Mouse (Mus musculus) embryonic facial prominence, embryonic 13.5 days (tissue): ENCODE results near the gene Gpr153. TPM values are rescaled to one million over a fixed set of nuclear protein-coding genes. Genes with fewer than 3 reads are reported as not detected.

Experiments used
- ATAC-seq: fragments of 200-750 bp; cut with Nextera tagmentation; 2 replicates; pipeline ENCODE4 v1.8.0; 2017; ENCODE audit warnings: low read depth; ENCODE audit not compliant: insufficient number of reproducible peaks, insufficient read depth, low FRiP score, low TSS enrichment
- H3K27ac ChIP-seq: fragments of 300-500 bp; sonication (generic); 2 replicates; pipeline ENCODE4 v1.5.1; 2015; ENCODE audit warnings: moderate library complexity, mild to moderate bottlenecking, inconsistent platforms
- H3K27me3 ChIP-seq: fragments of 300-500 bp; sonication (generic); 2 replicates; pipeline ENCODE4 v1.6.1; 2015; ENCODE audit warnings: mild to moderate bottlenecking, inconsistent platforms
- H3K36me3 ChIP-seq: fragments of 300-500 bp; sonication (generic); 2 replicates; pipeline ENCODE4 v1.6.1; 2015; ENCODE audit warnings: mild to moderate bottlenecking, inconsistent platforms
- H3K4me1 ChIP-seq: fragments of 300-500 bp; sonication (generic); 2 replicates; pipeline ENCODE4 v1.6.1; 2015; ENCODE audit warnings: inconsistent platforms
- H3K4me2 ChIP-seq: fragments of 300-500 bp; sonication (generic); 2 replicates; pipeline ENCODE4 v1.6.1; 2015; ENCODE audit warnings: moderate library complexity, mild to moderate bottlenecking, inconsistent platforms
- H3K4me3 ChIP-seq: fragments of 300-500 bp; sonication (generic); 2 replicates; pipeline ENCODE4 v1.5.1; 2015; ENCODE audit warnings: mild to moderate bottlenecking, inconsistent platforms
- H3K9ac ChIP-seq: fragments of 300-500 bp; sonication (generic); 2 replicates; pipeline ENCODE4 v1.6.1; 2015; ENCODE audit warnings: mild to moderate bottlenecking, inconsistent platforms
- H3K9me3 ChIP-seq: fragments of 300-500 bp; sonication (generic); 2 replicates; pipeline ENCODE4 v1.6.1; 2016; ENCODE audit warnings: inconsistent platforms
- WGBS: fragments of 180-500 bp; shearing (Covaris S2); methylation state at CpG from one replicate; pipeline ENCODE4 v1.1.7; 2015; ENCODE audit warnings: mixed read lengths; 5-methylcytosine and 5-hydroxymethylcytosine counted together
- polyA plus RNA-seq: library from polyadenylated mRNA; unstranded; fragments of >200 nt; fragmentation: Nextera tagmentation; extraction: Ambion mirVana; gene quantifications from 2 replicates; pipeline ENCODE4 v1.2.1, GENCODE M21; 2015

Gene Gpr153
- polyA plus RNA-seq, 1 experiment from 2014 or later = 11.1 TPM

DNA sequence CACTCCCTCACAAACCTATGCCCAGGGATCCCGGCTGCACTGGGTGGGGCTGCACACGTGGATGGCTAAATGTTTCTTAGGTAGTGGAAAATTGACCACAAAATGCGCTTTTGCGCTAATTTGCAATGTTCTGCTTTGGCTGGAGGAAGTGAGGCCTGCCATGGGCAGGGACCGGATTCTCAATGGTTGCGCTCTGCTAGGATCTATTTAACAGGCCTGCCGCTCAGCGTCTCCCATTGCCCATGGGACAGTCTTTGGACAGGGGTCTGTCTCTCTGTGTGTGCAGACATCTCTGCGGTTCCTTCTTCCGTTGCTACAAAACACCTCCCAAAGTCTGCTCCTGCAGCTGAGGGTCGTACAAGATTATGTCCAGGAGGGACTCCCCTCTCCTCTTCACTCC lies 17.0 kb downstream of the Gpr153 start:
- H3K27ac ChIP-seq = no peak overlapping the region
- no peak for ATAC-seq
- 0 out of 2 replicates have a peak overlapping the region, but pooled peaks have one; percentile 62 for H3K9ac ChIP-seq
- H3K36me3 ChIP-seq = no peaks in the 10 kb centered on the region
- peak overlapping the region; percentile 38 for H3K4me3 ChIP-seq
- peaks cover 94% of the 10 kb centered on the region for H3K27me3 ChIP-seq
- peak overlapping the region; percentile 65 for H3K4me2 ChIP-seq
- peaks cover 27% of the 10 kb centered on the region for H3K4me1 ChIP-seq
- H3K9me3 ChIP-seq = 0 out of 2 replicates have a peak, but pooled peaks cover 3% of the 10 kb centered on the region
- WGBS = 9% methylated on average over 11 of the region's 11 CpGs

DNA sequence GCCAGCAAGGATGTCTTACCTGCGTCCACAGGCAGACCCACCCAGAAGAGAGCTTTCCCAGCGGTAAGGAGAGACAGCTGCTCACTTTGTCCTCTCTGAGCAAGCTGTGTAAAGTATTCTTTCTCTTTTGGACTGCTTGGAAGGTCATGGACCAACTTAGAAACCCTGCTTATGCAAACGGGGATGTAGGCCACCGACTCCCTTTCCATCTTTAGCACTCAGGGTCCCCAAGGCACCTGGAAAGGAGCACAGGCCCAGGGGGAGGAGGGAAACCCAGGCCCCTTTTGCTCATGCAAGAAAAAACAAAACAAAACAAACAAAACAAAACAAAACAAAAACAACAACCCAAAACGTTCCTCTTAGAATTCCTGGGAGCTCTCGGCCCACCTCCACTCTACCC lies 17.5 kb downstream of the Gpr153 start, which contains the start of gene Hes3:
Gene Hes3, minus strand, starts transcription at position 101 of the 400 bp plus-strand sequence.
- peaks cover 89% of the 10 kb centered on the region for H3K27me3 ChIP-seq
- H3K4me3 ChIP-seq = peak within 1 kb of the TSS; percentile 38
- 0 out of 2 replicates have a peak, but pooled peaks cover 3% of the 10 kb centered on the region for H3K9me3 ChIP-seq
- H3K27ac ChIP-seq = no peak within 1 kb of the TSS
- WGBS = 20% methylated on average over 6 of the region's 6 CpGs
- peaks cover 24% of the 10 kb centered on the region for H3K4me1 ChIP-seq
- no peak for ATAC-seq
- peak within 1 kb of the TSS; percentile 65 for H3K4me2 ChIP-seq
- no peaks in the 10 kb centered on the region for H3K36me3 ChIP-seq
- H3K9ac ChIP-seq = peak within 1 kb of the TSS; percentile 62; the same call in 1 of the 2 replicates

DNA sequence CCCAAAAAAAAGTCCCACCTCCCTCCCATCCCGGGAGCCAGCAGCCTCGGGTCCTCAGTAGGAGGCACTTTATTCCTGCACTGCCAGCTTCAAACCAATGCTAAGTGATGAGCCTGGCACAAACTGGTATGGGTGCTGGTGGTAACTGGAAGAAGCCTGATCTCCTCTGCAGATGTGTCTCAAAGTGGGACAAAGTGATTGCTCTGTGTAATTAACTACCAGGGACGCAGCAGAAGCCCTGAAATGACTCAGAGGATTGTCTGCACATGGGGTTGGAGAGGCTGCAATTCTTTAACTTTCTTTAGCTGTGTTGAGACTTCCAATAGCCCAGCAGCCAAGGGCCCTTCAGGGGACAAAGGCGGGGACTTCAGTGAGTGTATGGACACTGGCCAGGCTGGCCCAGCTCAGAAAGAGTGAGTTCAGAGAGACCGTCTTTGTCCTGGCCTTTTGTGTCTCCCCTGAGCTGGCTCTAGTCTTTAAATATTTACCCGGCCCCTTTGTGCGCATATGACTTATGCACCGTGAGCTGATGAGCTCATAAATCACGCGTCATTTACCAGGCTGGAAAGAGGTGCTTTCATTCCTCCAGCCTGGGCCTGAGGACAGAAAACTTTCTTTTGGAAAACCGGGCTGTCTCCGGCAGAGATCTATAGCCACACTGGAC lies 18.2 kb downstream of the Gpr153 start:
- H3K4me3 ChIP-seq = no peak overlapping the region
- H3K4me1 ChIP-seq = peaks cover 21% of the 10 kb centered on the region
- 0 out of 2 replicates have a peak, but pooled peaks cover 3% of the 10 kb centered on the region for H3K9me3 ChIP-seq
- H3K36me3 ChIP-seq = no peaks in the 10 kb centered on the region
- H3K4me2 ChIP-seq = no peak overlapping the region
- no peak for ATAC-seq
- H3K9ac ChIP-seq = no peak overlapping the region
- H3K27ac ChIP-seq = no peak overlapping the region
- peaks cover 82% of the 10 kb centered on the region for H3K27me3 ChIP-seq
- WGBS = 18% methylated on average over 12 of the region's 12 CpGs

DNA sequence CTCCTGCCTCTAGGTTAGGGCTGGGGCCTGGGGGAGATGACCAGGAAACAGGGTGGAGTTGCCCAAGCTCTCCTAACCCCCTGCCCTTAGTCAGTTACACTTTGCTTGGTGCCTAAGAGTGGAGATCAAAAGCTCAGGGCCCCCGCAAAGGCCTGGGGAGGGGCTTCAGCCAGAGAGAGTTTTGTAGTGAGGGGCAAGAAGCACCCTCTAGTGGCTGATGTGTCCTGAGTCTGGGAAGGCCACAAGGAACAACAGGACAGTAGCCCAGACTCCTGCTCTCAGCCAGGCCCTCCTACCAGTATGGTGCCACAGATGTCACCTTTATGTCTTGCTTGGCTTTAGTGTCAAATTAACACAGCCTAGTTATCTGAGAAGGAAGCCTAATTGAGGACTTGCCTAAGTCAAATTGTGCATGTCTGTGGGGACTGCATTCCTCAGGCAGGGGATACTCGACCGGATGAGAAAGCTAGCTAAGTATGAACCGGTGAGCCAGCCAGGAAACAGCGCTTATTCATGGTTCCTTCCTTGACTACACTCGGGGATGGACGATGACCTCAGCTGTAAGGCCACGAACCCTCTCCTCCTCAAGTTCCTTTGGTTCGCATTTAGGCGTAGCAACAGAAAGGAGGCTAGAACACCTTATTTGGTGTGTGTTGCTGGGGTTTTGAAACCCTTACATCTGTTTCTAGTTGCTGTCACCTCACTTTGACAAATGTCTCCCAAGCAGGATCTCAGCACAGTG lies 20.3 kb downstream of the Gpr153 start:
- H3K9me3 ChIP-seq = no peaks in the 10 kb centered on the region
- ATAC-seq = no peak
- H3K4me2 ChIP-seq = no peak overlapping the region
- peaks cover 64% of the 10 kb centered on the region for H3K27me3 ChIP-seq
- 42% methylated on average over 10 of the region's 10 CpGs for WGBS
- H3K27ac ChIP-seq = no peak overlapping the region
- H3K36me3 ChIP-seq = 0 out of 2 replicates have a peak, but pooled peaks cover under 1% of the 10 kb centered on the region
- H3K4me3 ChIP-seq = no peak overlapping the region
- no peak overlapping the region for H3K9ac ChIP-seq
- peaks cover 34% of the 10 kb centered on the region for H3K4me1 ChIP-seq

DNA sequence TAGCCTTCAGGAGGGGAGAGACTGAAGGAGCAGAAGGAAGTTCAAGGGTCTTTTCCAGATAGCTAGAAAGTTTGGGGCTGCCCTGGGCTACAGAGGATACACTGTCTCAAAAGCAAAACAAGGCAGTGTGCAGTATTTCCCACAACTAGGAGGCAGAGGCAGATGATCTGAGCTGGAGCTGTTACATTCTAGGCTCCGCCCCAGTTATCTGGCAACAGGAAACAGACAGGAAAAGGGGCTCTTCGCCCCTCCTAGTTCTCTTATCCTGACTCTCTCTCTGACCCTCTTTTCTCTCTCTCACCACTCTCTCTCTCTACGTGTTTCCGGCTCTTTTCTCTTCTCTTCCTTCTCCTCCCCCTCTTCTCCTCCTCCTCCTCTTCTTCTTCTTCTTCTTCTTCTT lies 21.9 kb downstream of the Gpr153 start:
- H3K27ac ChIP-seq = 0 out of 2 replicates have a peak overlapping the region, but pooled peaks have one; percentile 22
- peaks cover 49% of the 10 kb centered on the region for H3K27me3 ChIP-seq
- H3K4me3 ChIP-seq = no peak overlapping the region
- 33% methylated on average over 4 of the region's 4 CpGs for WGBS
- ATAC-seq = no peak
- H3K9me3 ChIP-seq = no peaks in the 10 kb centered on the region
- no peak overlapping the region for H3K4me2 ChIP-seq
- peaks cover 21% of the 10 kb centered on the region for H3K4me1 ChIP-seq
- H3K9ac ChIP-seq = peak overlapping the region; percentile 21; the same call in 1 of the 2 replicates
- peaks cover 16% of the 10 kb centered on the region for H3K36me3 ChIP-seq

DNA sequence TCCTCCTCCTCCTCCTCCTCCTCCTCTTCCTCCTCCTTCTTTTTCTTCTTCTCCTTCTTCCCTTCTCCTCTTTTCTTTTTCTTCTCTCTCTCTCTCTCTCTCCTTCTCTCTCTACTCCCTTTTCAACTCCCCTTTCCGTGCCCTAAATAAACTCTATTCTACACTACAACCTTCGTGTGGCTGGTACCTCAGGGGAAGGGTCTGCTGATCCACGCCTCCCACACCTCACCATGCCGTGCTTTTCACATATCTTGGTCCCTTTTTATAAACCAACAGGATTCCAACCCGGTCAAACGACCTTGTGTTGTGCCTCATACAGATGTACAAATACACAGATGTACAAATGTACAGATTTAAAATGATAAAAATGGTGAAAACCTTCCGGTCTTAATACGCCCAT lies 22.3 kb downstream of the Gpr153 start:
- Histone ChIP-seq H3K36me3 (peaks cover 20% of the 10 kb centered on the region), H3K4me1 (peaks cover 18% of the 10 kb centered on the region), H3K4me2 (peak overlapping the region; percentile 96), H3K9me3 (no peaks in the 10 kb centered on the region), H3K27ac (0 out of 2 replicates have a peak overlapping the region, but pooled peaks have one; percentile 28), H3K9ac (peak overlapping the region; percentile 73), H3K27me3 (peaks cover 44% of the 10 kb centered on the region), H3K4me3 (peak overlapping the region; percentile 66)
- WGBS = 19% methylated on average over 8 of the region's 8 CpGs
- ATAC-seq = no peak

DNA sequence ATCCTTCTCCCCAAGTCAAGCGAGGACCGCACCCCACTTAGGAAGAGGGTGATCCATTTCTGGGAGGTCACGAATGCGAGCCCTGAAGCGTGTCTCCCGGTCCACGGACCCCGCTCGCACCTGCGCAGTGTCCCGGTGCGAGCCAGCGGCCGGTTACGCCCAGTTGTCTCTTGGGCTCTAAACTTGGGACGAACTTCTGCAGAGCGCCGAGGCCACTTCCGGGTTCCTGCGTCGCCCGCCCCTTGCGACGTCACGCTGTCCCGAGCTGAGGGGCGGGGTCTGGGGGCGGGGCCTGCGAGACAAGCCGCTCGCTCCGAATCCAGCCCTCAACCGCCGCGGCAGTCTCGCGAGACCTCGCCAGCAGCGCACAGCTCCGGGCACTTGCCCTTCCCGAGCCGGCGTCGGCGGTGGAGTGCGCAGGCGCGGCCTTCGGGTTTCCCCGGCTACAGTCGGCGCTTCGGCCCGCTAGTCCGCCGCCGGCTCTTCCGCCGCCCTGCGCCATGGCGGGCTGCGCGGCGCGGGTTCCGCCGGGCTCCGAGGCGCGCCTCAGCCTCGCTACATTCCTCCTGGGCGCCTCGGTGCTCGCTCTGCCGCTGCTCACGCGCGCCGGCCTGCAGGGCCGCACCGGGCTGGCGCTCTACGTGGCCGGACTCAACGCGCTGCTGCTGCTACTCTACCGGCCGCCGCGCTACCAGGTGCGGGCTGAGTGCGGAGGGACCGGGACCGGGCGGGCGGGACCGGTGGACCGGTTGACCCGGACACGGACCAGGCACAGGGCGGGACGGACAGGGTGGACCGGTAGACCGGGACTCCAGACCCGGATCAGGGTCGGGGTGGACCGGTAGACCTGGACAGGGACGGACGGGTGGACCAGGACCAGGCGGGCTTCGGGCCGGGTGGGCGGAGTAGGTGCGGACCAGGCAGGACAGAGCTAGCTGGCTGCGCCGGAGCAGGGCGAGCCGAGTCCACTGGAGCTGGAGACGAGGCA lies 23.1 kb downstream of the Gpr153 start, which contains the start of gene Icmt:
Gene Icmt, plus strand, starts transcription at position 354 of the 988 bp plus-strand sequence.
- Histone ChIP-seq H3K4me1 (peaks cover 18% of the 10 kb centered on the region), H3K36me3 (peaks cover 28% of the 10 kb centered on the region)

DNA sequence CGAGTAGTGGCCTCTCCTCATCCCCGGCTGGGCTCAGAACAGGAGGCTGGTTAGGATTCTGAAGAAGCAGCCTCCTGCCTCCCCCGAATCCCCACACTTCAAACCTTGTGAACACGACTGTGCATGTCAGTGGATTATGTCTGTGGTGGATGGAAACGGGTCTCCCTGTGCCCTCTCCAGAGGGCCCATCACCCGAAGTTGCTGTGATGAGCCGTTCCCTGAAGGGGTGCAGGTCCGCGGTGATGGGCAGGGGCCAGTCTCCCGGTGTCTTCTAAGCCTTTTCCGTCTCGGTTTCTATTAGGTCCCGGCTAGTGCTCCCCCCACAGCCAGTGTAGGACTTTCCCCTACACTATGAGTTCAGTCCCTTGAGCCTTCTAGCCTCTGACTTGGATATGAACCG lies 24.8 kb downstream of the Gpr153 start:
- Histone ChIP-seq H3K27ac (no peak overlapping the region), H3K36me3 (peaks cover 45% of the 10 kb centered on the region), H3K9me3 (no peaks in the 10 kb centered on the region), H3K4me2 (peak overlapping the region; percentile 96; the same call in 1 of the 2 replicates), H3K9ac (peak overlapping the region; percentile 98), H3K27me3 (peaks cover 20% of the 10 kb centered on the region), H3K4me1 (peaks cover 18% of the 10 kb centered on the region), H3K4me3 (peak overlapping the region; percentile 66; the same call in 1 of the 2 replicates)
- ATAC-seq = no peak
- 79% methylated on average over 14 of the region's 14 CpGs for WGBS

More for the DNA sequence above, 23.1 kb downstream of the Gpr153 start, which contains the start of gene Icmt:
- H3K27ac ChIP-seq = peak within 1 kb of the TSS; percentile 65
- ATAC-seq = peak; percentile 92
- peak within 1 kb of the TSS; percentile 96 for H3K4me2 ChIP-seq
- peaks cover 37% of the 10 kb centered on the region for H3K27me3 ChIP-seq
- H3K4me3 ChIP-seq = peak within 1 kb of the TSS; percentile 66
- no peaks in the 10 kb centered on the region for H3K9me3 ChIP-seq
- under 1% methylated on average over 115 of the region's 119 CpGs for whole genome bisulfite sequencing
- H3K9ac ChIP-seq = peak within 1 kb of the TSS; percentile 98

DNA sequence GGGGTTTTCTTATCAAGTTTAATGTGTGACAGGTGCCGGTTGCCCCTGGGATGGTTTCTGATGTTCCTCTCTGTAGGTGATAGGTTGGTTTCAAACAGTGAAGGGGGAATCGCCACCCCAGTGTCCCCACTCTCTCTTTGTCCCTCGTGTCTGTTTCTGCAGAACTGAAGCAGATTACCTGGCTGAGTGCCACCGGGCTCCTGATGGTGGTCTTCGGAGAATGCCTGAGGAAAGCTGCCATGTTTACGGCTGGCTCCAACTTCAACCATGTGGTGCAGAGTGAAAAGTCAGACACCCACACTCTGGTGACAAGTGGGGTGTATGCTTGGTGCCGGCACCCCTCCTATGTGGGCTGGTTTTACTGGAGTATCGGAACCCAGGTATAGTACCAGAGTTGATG lies 26.3 kb downstream of the Gpr153 start:
- Histone ChIP-seq H3K36me3 (peaks cover 60% of the 10 kb centered on the region), H3K27me3 (peaks cover 6% of the 10 kb centered on the region), H3K9me3 (no peaks in the 10 kb centered on the region), H3K4me2 (no peak overlapping the region), H3K9ac (no peak overlapping the region), H3K4me1 (peaks cover 18% of the 10 kb centered on the region), H3K4me3 (no peak overlapping the region), H3K27ac (no peak overlapping the region)
- WGBS = 92% methylated on average over 8 of the region's 8 CpGs
- no peak for ATAC-seq

DNA sequence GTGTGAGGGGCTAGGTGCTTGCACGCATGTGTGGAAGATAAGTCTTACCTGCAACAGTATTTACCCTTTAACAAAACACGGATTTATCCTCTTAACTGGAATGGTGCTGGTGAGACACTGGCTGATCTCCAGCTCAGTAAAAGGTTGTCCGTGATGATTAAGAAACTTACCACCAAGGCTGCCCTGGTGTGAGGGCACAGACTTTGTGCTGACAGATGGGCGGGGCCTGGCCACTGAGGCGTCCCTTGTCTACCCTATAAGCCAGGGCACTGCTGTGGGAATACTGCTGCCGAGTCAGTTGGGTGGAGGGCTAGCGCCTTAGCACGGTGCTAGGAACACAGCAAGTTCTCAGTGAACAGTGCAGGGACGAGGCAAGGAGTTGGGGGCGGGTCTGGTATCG lies 28.0 kb downstream of the Gpr153 start:
- Histone ChIP-seq H3K27me3 (no peaks in the 10 kb centered on the region), H3K9me3 (no peaks in the 10 kb centered on the region), H3K4me2 (no peak overlapping the region), H3K36me3 (peaks cover 74% of the 10 kb centered on the region), H3K9ac (no peak overlapping the region), H3K4me3 (no peak overlapping the region), H3K4me1 (peaks cover 13% of the 10 kb centered on the region), H3K27ac (no peak overlapping the region)
- WGBS = 77% methylated on average over 11 of the region's 11 CpGs
- ATAC-seq = no peak

DNA sequence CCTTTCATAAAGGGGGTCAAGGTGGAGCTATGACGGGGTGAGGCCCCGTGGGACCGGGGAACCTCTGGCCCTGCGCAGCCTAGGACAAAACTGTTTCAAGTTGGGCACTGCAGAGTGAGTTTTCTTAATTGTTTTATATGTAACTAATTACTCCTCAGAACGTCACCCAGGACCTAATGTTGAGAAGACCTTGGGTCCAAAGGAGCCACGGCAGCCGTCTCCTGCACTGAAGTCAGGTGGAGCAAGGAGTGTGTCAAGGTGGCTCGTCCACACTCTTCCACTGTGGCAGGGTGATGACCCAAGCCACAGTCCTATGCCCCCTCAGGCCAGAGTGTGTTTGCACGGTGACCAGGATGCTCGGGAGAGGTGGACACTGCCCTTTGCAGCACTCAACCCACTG lies 29.1 kb downstream of the Gpr153 start:
- peaks cover 9% of the 10 kb centered on the region for H3K4me1 ChIP-seq
- H3K9ac ChIP-seq = no peak overlapping the region
- H3K9me3 ChIP-seq = no peaks in the 10 kb centered on the region
- no peak for ATAC-seq
- H3K27ac ChIP-seq = no peak overlapping the region
- no peaks in the 10 kb centered on the region for H3K27me3 ChIP-seq
- no peak overlapping the region for H3K4me3 ChIP-seq
- no peak overlapping the region for H3K4me2 ChIP-seq
- WGBS = 88% methylated on average over 10 of the region's 10 CpGs
- H3K36me3 ChIP-seq = peaks cover 76% of the 10 kb centered on the region
